Mouse (Mus musculus) heart, embryonic 14.5 days (tissue): ENCODE measurements around the gene Slu7. TPM values are rescaled to one million over a fixed set of nuclear protein-coding genes. Genes with fewer than 3 reads are reported as not detected.

Source experiments
- ATAC-seq: fragments of 200-750 bp; cut with Nextera tagmentation; 2 replicates; pipeline ENCODE4 v1.8.0; 2017; ENCODE audit warnings: low read depth, moderate TSS enrichment; ENCODE audit not compliant: insufficient number of reproducible peaks, insufficient read depth, low FRiP score
- H3K27ac ChIP-seq, 2 experiments: fragments of 200-500 bp in 1 of 2; fragments of 300-500 bp in 1 of 2; sonication (generic) in 1 of 2; replicated peaks in 1 of 2; 2 replicates each; pipeline ENCODE4 v1.5.1; 2012 to 2014; ENCODE audit warnings: low read depth in 2 of 2, low read length in 2 of 2, control low read depth in 1 of 2, mild to moderate bottlenecking in 1 of 2, mixed read lengths in 1 of 2; ENCODE audit not compliant: control insufficient read depth in 1 of 2, insufficient read depth in 1 of 2
- H3K27me3 ChIP-seq: fragments of 300-500 bp; sonication (generic); 2 replicates; pipeline ENCODE4 v1.6.1; 2014; ENCODE audit warnings: mild to moderate bottlenecking, low read length, control low read depth; ENCODE audit not compliant: control insufficient read depth, insufficient read depth
- H3K36me3 ChIP-seq: fragments of 300-500 bp; sonication (generic); 2 replicates; pipeline ENCODE4 v1.6.1; 2014; ENCODE audit warnings: mild to moderate bottlenecking, control low read depth, low read length, mixed read lengths; ENCODE audit not compliant: control insufficient read depth, insufficient read depth
- H3K4me1 ChIP-seq, 2 experiments: fragments of 200-500 bp in 1 of 2; fragments of 300-500 bp in 1 of 2; sonication (generic) in 1 of 2; 2 replicates each; pipeline ENCODE4 v1.6.1; 2012 to 2014; ENCODE audit warnings: low read length in 2 of 2, control low read depth in 1 of 2, mixed read lengths in 1 of 2; ENCODE audit not compliant: control insufficient read depth in 2 of 2, insufficient read depth in 2 of 2
- H3K4me2 ChIP-seq: fragments of 300-500 bp; sonication (generic); 2 replicates; pipeline ENCODE4 v1.6.1; 2014; ENCODE audit warnings: mild to moderate bottlenecking, low read length
- H3K4me3 ChIP-seq, 2 experiments: fragments of 200-500 bp in 1 of 2; fragments of 300-500 bp in 1 of 2; sonication (generic) in 1 of 2; 2 replicates each; pipeline ENCODE4 v1.5.1; 2012 to 2014; ENCODE audit warnings: low read length in 2 of 2, mild to moderate bottlenecking in 2 of 2, control low read depth in 1 of 2, low read depth in 1 of 2, moderate library complexity in 1 of 2; ENCODE audit not compliant: control insufficient read depth in 1 of 2, insufficient read depth in 1 of 2
- H3K9ac ChIP-seq: fragments of 300-500 bp; sonication (generic); 2 replicates; pipeline ENCODE4 v1.6.1; 2014; ENCODE audit warnings: mild to moderate bottlenecking, low read length
- H3K9me3 ChIP-seq: fragments of 300-500 bp; sonication (generic); 2 replicates; pipeline ENCODE4 v1.6.1; 2016; ENCODE audit warnings: low read length, control low read depth; ENCODE audit not compliant: control insufficient read depth
- WGBS: fragments of 180-500 bp; shearing (Covaris S2); extraction: QIAGEN DNeasy Blood & Tissue Kit; methylation state at CpG from one replicate; pipeline ENCODE4 v1.1.7; 2014; 5-methylcytosine and 5-hydroxymethylcytosine counted together
- polyA plus RNA-seq: library from polyadenylated mRNA; unstranded; fragments of >200 nt; fragmentation: Nextera tagmentation; extraction: Ambion mirVana; gene quantifications from 2 replicates; pipeline ENCODE4 v1.2.1, GENCODE M21; 2014

Gene Slu7
- polyA plus RNA-seq, 1 experiment from 2014 or later: 37.0 TPM

DNA sequence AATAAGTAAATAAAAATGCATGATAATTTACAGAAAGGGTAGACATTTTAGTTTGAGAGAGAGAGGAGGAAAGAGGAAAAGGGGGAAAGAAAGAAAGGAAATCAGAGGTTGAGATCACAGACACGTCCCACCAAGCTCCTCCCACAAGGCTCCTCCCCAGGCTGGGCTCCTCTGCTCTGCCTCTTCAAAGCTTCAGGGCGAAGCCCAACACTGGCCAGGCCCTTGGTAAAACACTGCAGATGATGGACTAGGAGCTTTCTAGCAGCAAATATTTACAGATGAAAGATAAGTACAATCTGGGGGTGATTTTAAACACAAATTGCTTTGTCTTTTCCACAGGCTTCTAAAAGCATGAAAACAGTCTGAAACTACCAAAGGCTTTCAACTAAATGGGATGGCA lies 40.8 kb upstream of the Slu7 start:
- H3K4me1 ChIP-seq: peaks cover 0 to 2% of the 10 kb centered on the region in 2 experiments; a peak in 1 of 4 replicates
- 32% methylated on average over 2 of the region's 2 CpGs for WGBS
- ATAC-seq: no peak

GRCm38 (mm10) chr11:43393325-43393724 lies 40.2 kb upstream of the Slu7 start:
- H3K27ac ChIP-seq: no peak overlapping the region
- H3K4me1 ChIP-seq: peaks cover 0 to 2% of the 10 kb centered on the region in 2 experiments; a peak in 1 of 4 replicates
- no peak overlapping the region for H3K4me2 ChIP-seq
- no peaks in the 10 kb centered on the region for H3K36me3 ChIP-seq
- H3K9ac ChIP-seq: no peak overlapping the region
- no peaks in the 10 kb centered on the region for H3K9me3 ChIP-seq
- WGBS: 85% methylated on average over 4 of the region's 4 CpGs
- H3K27me3 ChIP-seq: no peaks in the 10 kb centered on the region
- no peak for ATAC-seq
- H3K4me3 ChIP-seq: no peak overlapping the region

More for the DNA sequence above, 40.8 kb upstream of the Slu7 start:
- H3K36me3 ChIP-seq: no peaks in the 10 kb centered on the region
- no peaks in the 10 kb centered on the region for H3K9me3 ChIP-seq
- no peak overlapping the region for H3K4me2 ChIP-seq
- H3K27me3 ChIP-seq: no peaks in the 10 kb centered on the region
- no peak overlapping the region for H3K9ac ChIP-seq
- no peak overlapping the region for H3K27ac ChIP-seq
- H3K4me3 ChIP-seq: no peak overlapping the region

DNA sequence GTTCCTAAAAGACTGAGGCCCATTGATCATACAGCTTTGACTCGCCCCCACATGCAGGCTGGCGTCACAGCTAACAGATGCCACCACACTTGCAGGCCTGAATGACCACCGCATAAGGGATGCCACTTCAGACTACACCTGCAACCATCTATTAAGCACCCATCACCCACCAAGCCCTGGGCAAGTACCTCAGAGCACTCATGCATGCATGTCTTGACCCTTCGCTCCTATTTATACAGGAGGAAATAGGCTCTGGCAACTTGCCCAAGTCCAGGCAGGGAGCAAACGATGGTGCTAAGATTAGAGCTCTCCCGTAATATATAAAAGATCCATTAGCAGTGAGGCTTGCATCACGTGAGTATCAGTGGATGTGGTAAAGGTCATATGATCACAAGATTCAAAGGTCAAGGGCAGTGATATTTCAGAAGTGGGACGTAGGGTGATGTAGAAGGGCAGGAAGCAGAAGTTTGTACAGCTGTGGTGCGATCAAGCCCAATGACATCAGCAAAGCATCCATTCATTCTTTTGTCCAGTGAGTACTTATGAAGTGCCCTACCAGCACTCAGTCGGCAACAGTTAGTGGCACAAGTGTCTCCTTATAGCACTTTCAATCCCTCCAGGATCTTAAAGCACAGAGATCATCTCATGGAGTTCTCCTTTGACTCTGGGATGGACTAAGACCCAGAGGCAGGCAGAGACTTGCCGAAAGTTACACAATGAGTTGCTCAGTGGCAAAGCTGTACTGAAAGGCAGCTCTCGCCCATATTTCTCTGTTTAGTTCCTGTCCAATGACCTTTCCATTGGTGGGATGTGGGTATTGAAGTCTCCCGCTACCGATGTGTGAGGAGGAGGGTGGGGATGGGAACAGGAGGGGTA lies 38.2 kb upstream of the Slu7 start:
- WGBS: 61% methylated on average over 14 of the region's 14 CpGs
- H3K9ac ChIP-seq: no peak overlapping the region
- no peak for ATAC-seq

DNA sequence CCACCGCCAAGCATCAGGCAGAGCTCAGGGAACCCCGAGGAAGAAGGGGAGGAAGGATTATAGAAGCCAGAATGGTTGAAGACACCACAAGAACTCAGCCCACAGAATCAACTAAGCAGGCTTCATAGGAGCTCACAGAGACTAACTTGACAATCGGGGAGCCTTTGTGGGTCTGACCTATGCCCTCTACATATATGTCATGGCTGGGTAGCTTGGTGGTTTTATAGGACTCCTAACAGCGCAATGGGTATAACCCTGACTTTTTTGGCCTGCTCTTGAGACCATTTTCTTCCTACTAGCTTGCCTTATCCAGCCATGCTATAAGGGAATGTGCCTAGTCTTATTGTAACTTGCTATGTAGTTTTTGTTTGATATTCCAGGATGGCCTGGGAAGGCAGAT lies 37.3 kb upstream of the Slu7 start:
- 76% methylated on average over 4 of the region's 4 CpGs for WGBS

More for the DNA sequence above, 38.2 kb upstream of the Slu7 start:
- H3K4me3 ChIP-seq: no peak overlapping the region
- H3K4me2 ChIP-seq: no peak overlapping the region
- H3K36me3 ChIP-seq: no peaks in the 10 kb centered on the region
- no peaks in the 10 kb centered on the region for H3K27me3 ChIP-seq
- no peak overlapping the region for H3K27ac ChIP-seq
- peaks cover 0 to 2% of the 10 kb centered on the region in 2 experiments; a peak in 1 of 4 replicates for H3K4me1 ChIP-seq
- no peaks in the 10 kb centered on the region for H3K9me3 ChIP-seq

GRCm38 (mm10) chr11:43396672-43397071 lies 36.9 kb upstream of the Slu7 start:
- Histone ChIP-seq H3K4me2 (no peak overlapping the region), H3K27me3 (no peaks in the 10 kb centered on the region), H3K27ac (no peak overlapping the region), H3K36me3 (no peaks in the 10 kb centered on the region), H3K4me1 (peaks cover 0 to 2% of the 10 kb centered on the region in 2 experiments; a peak in 1 of 4 replicates), H3K9ac (no peak overlapping the region), H3K9me3 (no peaks in the 10 kb centered on the region), H3K4me3 (no peak overlapping the region)
- no peak for ATAC-seq
- 71% methylated on average over 7 of the region's 7 CpGs for WGBS

More for the DNA sequence above, 37.3 kb upstream of the Slu7 start:
- no peaks in the 10 kb centered on the region for H3K36me3 ChIP-seq
- no peak overlapping the region for H3K4me2 ChIP-seq
- no peak overlapping the region for H3K27ac ChIP-seq
- no peak for ATAC-seq
- H3K9ac ChIP-seq: no peak overlapping the region
- no peaks in the 10 kb centered on the region for H3K9me3 ChIP-seq
- H3K4me1 ChIP-seq: peaks cover 0 to 2% of the 10 kb centered on the region in 2 experiments; a peak in 1 of 4 replicates
- H3K4me3 ChIP-seq: no peak overlapping the region
- no peaks in the 10 kb centered on the region for H3K27me3 ChIP-seq

DNA sequence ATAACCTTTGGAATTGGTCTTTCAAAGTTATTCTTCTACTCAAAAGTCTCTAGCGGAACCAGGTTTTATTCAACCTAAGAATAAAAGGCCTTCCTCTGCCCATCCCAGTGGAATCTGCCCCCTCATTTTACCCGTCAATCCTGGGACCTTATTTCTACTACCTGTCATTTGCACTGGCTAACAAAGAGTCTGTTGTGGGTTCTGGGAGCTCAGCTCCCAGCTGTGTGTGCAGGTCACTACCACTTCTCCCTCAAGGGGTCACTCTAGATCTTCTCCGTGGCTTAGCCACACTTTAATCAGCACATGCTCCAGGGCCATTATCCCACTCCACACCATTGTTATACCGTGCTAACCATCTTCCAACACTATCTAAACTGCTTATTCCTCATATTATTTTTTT lies 34.2 kb upstream of the Slu7 start:
- Histone ChIP-seq H3K9me3 (peaks cover 2% of the 10 kb centered on the region; the same call in 1 of the 2 replicates), H3K4me1 (peaks cover 0 to 2% of the 10 kb centered on the region in 2 experiments; a peak in 1 of 4 replicates), H3K27me3 (no peaks in the 10 kb centered on the region), H3K4me2 (no peak overlapping the region), H3K27ac (no peak overlapping the region), H3K9ac (no peak overlapping the region), H3K4me3 (no peak overlapping the region), H3K36me3 (no peaks in the 10 kb centered on the region)
- WGBS: 36% methylated on average over 4 of the region's 4 CpGs
- no peak for ATAC-seq

DNA sequence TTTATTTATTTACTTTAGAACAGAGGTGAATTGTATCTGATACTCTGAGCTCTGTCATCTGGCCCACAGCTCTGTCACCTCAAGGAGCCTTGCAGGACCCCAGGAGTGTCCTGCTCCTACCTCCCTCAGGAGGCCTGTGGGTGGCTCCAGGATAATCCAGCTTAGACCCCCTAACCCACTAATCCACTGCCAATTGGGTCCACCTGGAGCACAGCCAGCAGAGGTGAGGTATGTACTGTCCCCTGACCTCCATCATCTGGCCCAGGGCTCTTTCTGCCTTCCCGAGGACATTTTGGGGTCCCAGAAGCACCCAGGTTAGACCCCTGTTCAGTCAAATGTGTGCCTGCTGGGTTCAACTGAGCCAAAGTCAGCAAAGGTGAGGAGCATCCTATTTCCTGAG lies 33.4 kb upstream of the Slu7 start:
- 71% methylated on average over 1 of the region's 1 CpGs for WGBS
- no peak overlapping the region for H3K27ac ChIP-seq
- no peaks in the 10 kb centered on the region; a peak in 1 of 4 replicates for H3K4me1 ChIP-seq
- peaks cover 8% of the 10 kb centered on the region for H3K9me3 ChIP-seq
- H3K36me3 ChIP-seq: no peaks in the 10 kb centered on the region
- no peaks in the 10 kb centered on the region for H3K27me3 ChIP-seq
- no peak overlapping the region for H3K4me2 ChIP-seq
- no peak overlapping the region for H3K9ac ChIP-seq
- H3K4me3 ChIP-seq: no peak overlapping the region
- ATAC-seq: no peak
